Mouse (Mus musculus) adrenal gland, postnatal 25 days (tissue): ENCODE measurements around the gene Ube2l6. TPM values are rescaled to one million over a fixed set of nuclear protein-coding genes. Genes with fewer than 3 reads are reported as not detected.
"Not testable (repeated sequence)": the region's sequence is repeated elsewhere in the genome, so short reads cannot be mapped to it uniquely, and the experiment has no call there.

Experiments
- DNase-seq: peaks from one replicate; pipeline ENCODE4 v3.0.0; 2021; ENCODE audit warnings: mixed read lengths
- total RNA-seq: library from RNA; stranded (reverse); gene quantifications from 2 replicates; pipeline ENCODE4 v1.2.3, GENCODE M21; 2021

Gene Ube2l6
- total RNA-seq, 1 experiment from 2014 or later = 19.9 TPM

- no peak for DNase-seq
Measured at GRCm38 (mm10) chr2:84793871-84794270, 4.8 kb upstream of the Ube2l6 start.

GRCm38 (mm10) chr2:84797833-84798492 lies 665 bp upstream of the Ube2l6 start:
- peak; percentile 69 for DNase-seq

- DNase-seq = peak; percentile 42
Measured at GRCm38 (mm10) chr2:84799041-84799561, 473 bp downstream of the Ube2l6 start.

- DNase-seq = no peak
Measured at GRCm38 (mm10) chr2:84800304-84800703, 1.7 kb downstream of the Ube2l6 start.

- DNase-seq = not testable (repeated sequence)
Measured at GRCm38 (mm10) chr2:84801223-84801622, 2.6 kb downstream of the Ube2l6 start.

GRCm38 (mm10) chr2:84803963-84804362 lies 5.3 kb downstream of the Ube2l6 start:
- no peak for DNase-seq

GRCm38 (mm10) chr2:84806546-84806945 lies 7.9 kb downstream of the Ube2l6 start:
- DNase-seq = no peak

GRCm38 (mm10) chr2:84809330-84809729 lies 10.7 kb downstream of the Ube2l6 start:
- no peak for DNase-seq

GRCm38 (mm10) chr2:84810526-84810885 lies 11.9 kb downstream of the Ube2l6 start:
- DNase-seq = no peak

- DNase-seq = peak; percentile 76
Measured at GRCm38 (mm10) chr2:84810886-84811577, 12.4 kb downstream of the Ube2l6 start.

- no peak for DNase-seq
Measured at GRCm38 (mm10) chr2:84811880-84812279, 13.3 kb downstream of the Ube2l6 start.

- DNase-seq = no peak
Measured at GRCm38 (mm10) chr2:84812676-84813075, 14.0 kb downstream of the Ube2l6 start.

GRCm38 (mm10) chr2:84819861-84820260 lies 21.2 kb downstream of the Ube2l6 start:
- DNase-seq = no peak

GRCm38 (mm10) chr2:84822552-84822951 lies 23.9 kb downstream of the Ube2l6 start, which contains the start of gene Smtnl1:
TSS of gene Smtnl1 (minus strand) at chr2:84822652.
- DNase-seq = no peak

GRCm38 (mm10) chr2:84823237-84823636 lies 24.6 kb downstream of the Ube2l6 start:
- DNase-seq = no peak

GRCm38 (mm10) chr2:84826488-84827282 lies 28.1 kb downstream of the Ube2l6 start, which contains the start of gene Timm10:
TSS of gene Timm10 (plus strand) at chr2:84826997.
- peak; percentile 75 for DNase-seq

GRCm38 (mm10) chr2:84827283-84827920 lies 28.8 kb downstream of the Ube2l6 start:
- DNase-seq = peak; percentile 26

- peak; percentile 75 for DNase-seq
Measured at GRCm38 (mm10) chr2:84831666-84832391, 33.2 kb downstream of the Ube2l6 start.

- DNase-seq = no peak
Measured at GRCm38 (mm10) chr2:84837107-84837506, 38.5 kb downstream of the Ube2l6 start.

- no peak for DNase-seq
Measured at GRCm38 (mm10) chr2:84837817-84838592, 39.4 kb downstream of the Ube2l6 start.

- no peak for DNase-seq
Measured at GRCm38 (mm10) chr2:84838593-84838949, 39.9 kb downstream of the Ube2l6 start, which contains the start of gene Slc43a1. TSS of gene Slc43a1 (plus strand) at chr2:84838850.
